Mouse (Mus musculus) cerebellum, adult 2 months (tissue): ENCODE data around the gene Znrf4.

Experiments used
- CTCF ChIP-seq: fragments of 200-500 bp; IDR thresholded peaks from 2 replicates; pipeline ENCODE4 v1.5.1; 2011; ENCODE audit warnings: low read depth, mild to moderate bottlenecking, control low read depth, low read length, moderate library complexity, borderline replicate concordance; ENCODE audit not compliant: insufficient read depth
- POLR2A ChIP-seq: fragments of 200-500 bp; IDR thresholded peaks from 2 replicates; pipeline ENCODE4 v1.6.1; 2011; ENCODE audit warnings: low read length, control low read depth, borderline replicate concordance; ENCODE audit not compliant: insufficient read depth

DNA sequence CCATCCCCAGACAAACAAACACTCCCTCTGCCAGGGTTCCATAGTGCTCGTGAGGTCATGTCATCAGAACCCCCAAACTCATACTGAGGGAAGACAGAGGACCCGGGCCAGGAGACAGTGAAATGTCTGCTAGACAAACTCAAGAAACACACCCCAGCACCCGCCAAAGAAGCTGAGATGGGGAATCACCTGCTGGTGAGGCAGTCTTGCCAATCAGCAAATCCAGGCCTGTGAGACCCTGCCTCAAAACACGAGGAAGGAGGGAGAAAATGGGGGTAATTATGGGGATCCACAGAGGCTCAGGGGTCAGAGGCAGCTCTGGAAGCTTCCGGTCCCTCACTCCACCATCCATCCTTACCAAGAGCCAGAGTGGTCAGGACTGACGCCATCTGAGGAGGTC is 45.5 kb downstream of the Znrf4 start:
- TF ChIP-seq CTCF (no peak), POLR2A (no peak)
